Mouse (Mus musculus): ENCODE results near the gene Adra1b. TPM values are rescaled to one million over a fixed set of nuclear protein-coding genes. Genes with fewer than 3 reads are reported as not detected.

The Adra1b gene
- polyA plus RNA-seq, 1 experiment = 4.0 TPM

DNA sequence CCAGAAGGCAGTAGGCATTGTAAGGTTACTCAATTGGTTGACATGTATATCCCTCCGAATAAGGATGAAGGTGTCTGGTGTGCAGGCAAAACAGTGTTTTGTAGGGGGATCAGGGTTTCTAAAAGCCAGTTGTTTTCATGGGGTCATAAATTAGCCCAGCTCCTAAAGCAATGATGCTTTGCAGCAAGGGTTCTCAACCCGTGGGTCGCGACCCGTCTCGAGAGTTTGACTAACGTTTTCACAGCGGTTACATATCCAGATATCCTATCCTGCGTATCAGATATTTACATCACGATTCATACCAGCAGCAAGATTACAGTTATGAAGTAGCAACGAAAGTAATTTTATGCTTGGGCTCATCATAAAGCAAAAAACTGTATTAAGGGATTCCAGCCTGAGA, 133.3 kb downstream of the Adra1b start:
- WGBS = 79% methylated on average over 11 of the region's 11 CpGs

DNA sequence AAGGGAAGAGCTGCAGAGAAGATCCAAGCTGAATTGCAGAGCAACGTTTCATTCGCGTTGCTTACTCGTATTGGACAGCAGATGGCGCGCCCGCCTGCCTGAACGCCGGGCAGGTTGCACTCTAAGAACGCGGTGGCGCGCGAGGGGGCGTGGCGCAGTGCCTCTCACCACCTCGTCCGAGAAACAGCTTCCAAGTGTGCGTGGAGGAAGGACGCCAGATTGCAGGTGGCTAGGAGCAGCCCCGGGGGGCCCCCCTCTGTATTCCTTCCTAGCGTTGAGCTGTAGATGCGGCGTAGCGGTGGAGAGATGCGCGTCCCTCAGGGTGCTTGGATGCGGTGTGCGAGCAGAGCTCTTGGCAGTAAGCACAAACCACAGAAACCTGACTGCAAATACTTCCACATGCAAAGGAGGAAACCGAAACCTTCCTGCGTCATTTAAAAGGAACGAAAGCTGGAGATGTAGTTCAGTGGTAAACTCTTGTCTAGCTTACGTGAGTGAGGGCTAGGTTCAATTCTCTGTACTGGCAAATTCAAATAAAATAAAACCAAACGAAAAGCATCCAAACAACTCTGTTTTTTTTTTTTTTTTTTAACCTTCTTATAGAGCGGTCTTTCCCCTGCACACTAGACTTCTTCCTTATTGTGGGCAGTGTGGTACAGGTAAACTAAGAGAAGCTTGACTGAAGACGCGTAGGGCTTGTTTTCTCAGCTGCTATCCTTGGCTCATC, 133.9 kb downstream of the Adra1b start:
- no peak for TF ChIP-seq POLR2A (IDR thresholded peaks at IDR 0.05; ENCODE audit: low read depth, low read length)
- peak; percentile 75; the same call in 1 of the 2 replicates for TF ChIP-seq CTCF (IDR thresholded peaks at IDR 0.05; ENCODE audit: extremely low read depth, insufficient read depth, insufficient read length, insufficient replicate concordance)
- no peaks in the 10 kb centered on the region for H3K27me3 ChIP-seq (ENCODE audit: control insufficient read depth, insufficient read depth, low read length)
- under 1% methylated on average over 37 of the region's 37 CpGs for WGBS
- H3K4me3 ChIP-seq (ENCODE audit: extremely low read depth, insufficient read depth, insufficient read length) = peak overlapping the region; percentile 56
- H3K36me3 ChIP-seq (ENCODE audit: control insufficient read depth, insufficient read depth, low read length) = no peaks in the 10 kb centered on the region
- H3K4me1 ChIP-seq (ENCODE audit: control insufficient read depth, insufficient read depth, insufficient read length) = no peaks in the 10 kb centered on the region; the same call in 1 of the 2 replicates
- peak; percentile 56 to 68 for DNase-seq (ENCODE audit: low read depth in 1 of 2, low spot score in 2 of 2)
- H3K27ac ChIP-seq (ENCODE audit: insufficient read depth, low read length) = no peak overlapping the region

More for the DNA sequence above, 133.3 kb downstream of the Adra1b start:
- Histone ChIP-seq H3K27me3 (ENCODE audit: control insufficient read depth, insufficient read depth, low read length) (no peaks in the 10 kb centered on the region), H3K4me3 (ENCODE audit: extremely low read depth, insufficient read depth, insufficient read length) (no peak overlapping the region), H3K27ac (ENCODE audit: insufficient read depth, low read length) (no peak overlapping the region), H3K4me1 (ENCODE audit: control insufficient read depth, insufficient read depth, insufficient read length) (no peaks in the 10 kb centered on the region; the same call in 1 of the 2 replicates), H3K36me3 (ENCODE audit: control insufficient read depth, insufficient read depth, low read length) (no peaks in the 10 kb centered on the region)
- no peak for DNase-seq (ENCODE audit: low read depth in 1 of 2, low spot score in 2 of 2)
- TF ChIP-seq CTCF (IDR thresholded peaks at IDR 0.05; ENCODE audit: extremely low read depth, insufficient read depth, insufficient read length, insufficient replicate concordance) (no peak), POLR2A (IDR thresholded peaks at IDR 0.05; ENCODE audit: low read depth, low read length) (no peak)

GRCm38 (mm10) chr11:43758436-43758835, 142.6 kb downstream of the Adra1b start:
- 73% methylated on average over 2 of the region's 2 CpGs for WGBS
- no peak for DNase-seq (ENCODE audit: low read depth in 1 of 2, low spot score in 2 of 2)
- H3K27me3 ChIP-seq (ENCODE audit: control insufficient read depth, insufficient read depth, low read length) = peaks cover 2% of the 10 kb centered on the region
- TF ChIP-seq POLR2A (IDR thresholded peaks at IDR 0.05; ENCODE audit: low read depth, low read length) = no peak
- TF ChIP-seq CTCF (IDR thresholded peaks at IDR 0.05; ENCODE audit: extremely low read depth, insufficient read depth, insufficient read length, insufficient replicate concordance) = no peak
- no peak overlapping the region for H3K27ac ChIP-seq (ENCODE audit: insufficient read depth, low read length)
- H3K36me3 ChIP-seq (ENCODE audit: control insufficient read depth, insufficient read depth, low read length) = no peaks in the 10 kb centered on the region
- no peaks in the 10 kb centered on the region for H3K4me1 ChIP-seq (ENCODE audit: control insufficient read depth, insufficient read depth, insufficient read length)
- H3K4me3 ChIP-seq (ENCODE audit: extremely low read depth, insufficient read depth, insufficient read length) = no peak overlapping the region

GRCm38 (mm10) chr11:43755411-43755810, 145.6 kb downstream of the Adra1b start:
- Histone ChIP-seq H3K4me3 (ENCODE audit: extremely low read depth, insufficient read depth, insufficient read length) (no peak overlapping the region), H3K36me3 (ENCODE audit: control insufficient read depth, insufficient read depth, low read length) (no peaks in the 10 kb centered on the region), H3K4me1 (ENCODE audit: control insufficient read depth, insufficient read depth, insufficient read length) (no peaks in the 10 kb centered on the region), H3K27ac (ENCODE audit: insufficient read depth, low read length) (no peak overlapping the region), H3K27me3 (ENCODE audit: control insufficient read depth, insufficient read depth, low read length) (peaks cover 2% of the 10 kb centered on the region)
- WGBS = 70% methylated on average over 5 of the region's 5 CpGs
- TF ChIP-seq CTCF (IDR thresholded peaks at IDR 0.05; ENCODE audit: extremely low read depth, insufficient read depth, insufficient read length, insufficient replicate concordance) = no peak
- no peak for TF ChIP-seq POLR2A (IDR thresholded peaks at IDR 0.05; ENCODE audit: low read depth, low read length)
- DNase-seq (ENCODE audit: low read depth in 1 of 2, low spot score in 2 of 2) = no peak

- WGBS = 64% methylated on average over 1 of the region's 1 CpGs
- Histone ChIP-seq H3K27ac (ENCODE audit: insufficient read depth, low read length) (no peak overlapping the region), H3K36me3 (ENCODE audit: control insufficient read depth, insufficient read depth, low read length) (no peaks in the 10 kb centered on the region), H3K4me3 (ENCODE audit: extremely low read depth, insufficient read depth, insufficient read length) (no peak overlapping the region), H3K4me1 (ENCODE audit: control insufficient read depth, insufficient read depth, insufficient read length) (no peaks in the 10 kb centered on the region), H3K27me3 (ENCODE audit: control insufficient read depth, insufficient read depth, low read length) (peaks cover 2% of the 10 kb centered on the region)
- DNase-seq (ENCODE audit: low read depth in 1 of 2, low spot score in 2 of 2) = no peak
- TF ChIP-seq POLR2A (IDR thresholded peaks at IDR 0.05; ENCODE audit: low read depth, low read length) (no peak), CTCF (IDR thresholded peaks at IDR 0.05; ENCODE audit: extremely low read depth, insufficient read depth, insufficient read length, insufficient replicate concordance) (no peak)
Observed at GRCm38 (mm10) chr11:43754568-43754967, 146.4 kb downstream of the Adra1b start.

GRCm38 (mm10) chr11:43751542-43751941, 149.5 kb downstream of the Adra1b start:
- no peak overlapping the region for H3K4me3 ChIP-seq (ENCODE audit: extremely low read depth, insufficient read depth, insufficient read length)
- H3K27me3 ChIP-seq (ENCODE audit: control insufficient read depth, insufficient read depth, low read length) = peaks cover 2% of the 10 kb centered on the region
- no peak for DNase-seq (ENCODE audit: low read depth in 1 of 2, low spot score in 2 of 2)
- H3K27ac ChIP-seq (ENCODE audit: insufficient read depth, low read length) = no peak overlapping the region
- WGBS = 85% methylated on average over 2 of the region's 2 CpGs
- H3K4me1 ChIP-seq (ENCODE audit: control insufficient read depth, insufficient read depth, insufficient read length) = no peaks in the 10 kb centered on the region
- no peaks in the 10 kb centered on the region for H3K36me3 ChIP-seq (ENCODE audit: control insufficient read depth, insufficient read depth, low read length)
- TF ChIP-seq POLR2A (IDR thresholded peaks at IDR 0.05; ENCODE audit: low read depth, low read length) (no peak), CTCF (IDR thresholded peaks at IDR 0.05; ENCODE audit: extremely low read depth, insufficient read depth, insufficient read length, insufficient replicate concordance) (no peak)
